Mouse (Mus musculus) olfactory bulb, adult 2 months (tissue): ENCODE measurements around the gene Esyt2.

ENCODE experiments used
- CTCF ChIP-seq: fragments of 200-500 bp; IDR thresholded peaks from 2 replicates; pipeline ENCODE4 v1.5.1; 2012; ENCODE audit warnings: low read depth, mild to moderate bottlenecking, low read length, moderate library complexity; ENCODE audit not compliant: insufficient read depth
- POLR2A ChIP-seq: fragments of 200-500 bp; IDR thresholded peaks from 2 replicates; pipeline ENCODE4 v1.6.1; 2012; ENCODE audit warnings: mild to moderate bottlenecking, low read depth, low read length, moderate library complexity; ENCODE audit not compliant: insufficient read depth

DNA sequence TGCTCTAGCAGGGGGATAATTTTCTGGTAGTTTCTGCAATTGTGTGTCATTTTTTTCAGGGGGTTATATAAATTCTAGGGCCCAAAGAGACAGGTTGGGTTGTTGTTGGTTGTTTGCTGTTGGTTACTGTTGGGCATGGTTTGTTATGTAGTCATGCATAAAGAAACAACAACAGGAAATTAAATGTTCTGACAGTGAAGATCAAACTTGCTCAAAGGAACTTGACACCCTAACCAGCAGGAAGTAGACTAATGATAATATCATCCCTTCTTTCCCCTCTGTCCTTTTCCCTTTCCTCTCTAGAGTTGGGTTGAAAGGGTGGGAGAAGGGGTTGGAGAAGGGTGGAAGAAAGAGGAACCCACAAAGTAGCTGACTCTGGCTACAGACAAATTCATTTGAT, 103.0 kb downstream of the Esyt2 start:
- TF ChIP-seq CTCF (no peak), POLR2A (no peak)
